Mouse (Mus musculus): ENCODE measurements around the gene Fbln5.
A peak's percentile ranks its signal among the peaks of the same experiment; 100 is the strongest.

The Fbln5 gene

GRCm38 (mm10) chr12:101807400-101807799 is 11.5 kb downstream of the Fbln5 start:
- peak; percentile 82 for DNase-seq

DNA sequence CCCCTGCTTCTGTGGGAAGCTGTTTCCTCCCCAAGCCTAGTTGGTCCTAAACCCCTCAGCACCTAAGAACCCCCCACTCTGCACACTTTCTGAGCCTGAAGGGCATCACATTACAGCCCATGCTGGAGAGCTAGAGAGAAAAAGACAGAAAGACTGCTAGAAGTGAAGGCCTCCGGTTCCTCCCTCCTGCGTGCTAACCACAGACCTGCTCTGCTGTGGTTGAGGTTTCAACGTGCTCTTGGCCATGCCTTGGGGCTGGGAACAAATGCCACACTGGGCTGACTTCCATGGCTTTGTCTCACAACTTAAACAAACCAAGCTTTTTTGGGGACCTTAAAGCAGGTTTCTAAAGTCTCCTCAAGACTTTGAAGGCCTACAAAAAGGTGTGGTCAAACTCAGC is 16.4 kb downstream of the Fbln5 start:
- DNase-seq = no peak

DNA sequence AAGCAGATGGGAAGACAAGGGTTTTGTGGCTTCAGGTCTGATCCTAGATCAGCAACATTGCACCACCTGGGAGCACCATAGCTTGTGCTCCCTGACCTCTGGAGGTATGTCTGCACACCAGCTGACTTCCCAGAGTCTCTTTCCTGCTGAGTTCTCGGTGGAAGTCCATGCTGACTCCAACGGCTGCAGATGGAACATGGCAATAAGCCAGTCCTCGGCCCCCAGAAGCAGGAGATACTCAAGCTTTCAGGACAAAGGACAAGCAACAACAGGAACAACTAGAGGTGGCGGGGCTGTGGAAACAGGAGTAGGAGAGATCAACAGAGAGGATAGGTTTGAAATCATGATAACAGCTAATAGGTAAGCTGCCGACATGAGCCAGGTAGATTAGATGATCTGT is 17.1 kb downstream of the Fbln5 start:
- DNase-seq = no peak

GRCm38 (mm10) chr12:101801051-101801450 is 17.8 kb downstream of the Fbln5 start:
- DNase-seq = no peak

DNA sequence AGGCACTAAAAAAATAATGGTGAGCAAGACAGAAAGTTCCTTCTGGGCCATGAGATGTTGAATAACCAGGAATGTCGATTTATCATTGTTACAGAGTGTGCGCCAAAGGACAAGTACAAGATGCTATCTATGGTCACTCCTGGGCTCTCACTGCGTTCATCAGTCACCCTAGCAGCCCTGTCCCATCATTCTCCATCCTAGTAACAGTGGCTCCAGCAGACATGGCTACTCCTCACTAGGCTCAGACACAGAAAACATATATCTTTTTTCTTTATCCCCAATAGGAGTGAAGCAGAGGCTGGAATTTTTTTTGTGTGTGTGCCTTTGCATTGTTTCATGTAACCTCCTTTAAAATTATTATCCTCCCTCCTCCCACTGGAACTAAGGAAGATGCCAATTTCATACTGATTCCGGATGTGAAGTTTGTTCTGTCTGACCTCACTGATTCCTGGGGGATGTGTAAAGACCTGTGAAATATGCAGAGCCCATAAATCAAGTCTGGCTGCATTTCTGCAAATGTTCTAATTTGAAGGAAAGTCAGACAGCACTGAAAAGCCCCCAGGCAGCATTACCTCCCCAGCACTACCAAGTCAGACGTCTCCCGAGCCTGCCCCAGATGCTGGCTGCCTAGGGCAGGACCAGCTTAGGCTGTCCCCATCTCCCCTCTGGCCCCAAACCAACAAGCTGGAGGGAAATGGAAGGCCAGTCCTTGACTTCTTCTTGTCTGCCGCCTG is 20.5 kb downstream of the Fbln5 start:
- no peak for DNase-seq

DNA sequence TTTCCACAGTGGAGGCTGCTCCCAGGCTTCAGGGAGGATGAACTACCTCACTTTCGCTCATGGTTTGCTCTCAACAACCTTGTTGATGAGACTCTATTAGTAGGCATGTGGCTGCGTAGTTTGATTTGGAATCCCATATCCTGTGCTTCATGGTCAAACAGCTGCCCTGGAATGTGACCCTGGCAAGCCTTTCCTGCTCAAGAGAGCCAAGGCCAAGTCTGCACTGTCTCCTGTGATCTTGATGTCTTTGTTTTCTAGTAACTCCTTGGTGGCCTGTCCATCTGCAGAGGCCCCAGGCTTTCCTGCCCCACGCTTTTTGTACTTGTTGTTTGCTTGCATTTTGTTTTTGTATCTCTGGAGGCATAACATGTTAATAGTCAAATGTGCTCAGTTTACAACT is 24.4 kb downstream of the Fbln5 start:
- peak; percentile 53 for DNase-seq

GRCm38 (mm10) chr12:101793221-101793621 is 25.6 kb downstream of the Fbln5 start:
- peak; percentile 70 for DNase-seq

DNA sequence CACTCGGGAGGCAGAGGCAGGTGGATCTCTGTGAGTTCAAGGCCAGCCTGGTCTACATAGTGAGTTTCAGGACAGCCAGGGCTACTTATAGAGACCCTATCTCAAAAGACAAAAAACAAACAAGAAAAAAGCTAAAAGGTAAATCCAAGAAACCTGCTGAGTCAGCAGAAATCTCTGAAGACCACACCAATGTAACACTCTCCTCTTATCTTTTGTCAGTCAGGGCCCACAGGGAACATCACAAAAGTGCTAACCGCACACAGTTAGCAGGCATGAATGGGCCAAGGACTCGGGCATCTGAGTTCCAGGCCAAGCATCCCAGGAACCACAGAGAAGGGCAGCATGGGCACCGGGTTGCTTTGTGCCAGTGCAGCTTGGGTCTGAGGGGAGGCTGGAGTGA is 26.2 kb downstream of the Fbln5 start:
- DNase-seq = no peak

DNA sequence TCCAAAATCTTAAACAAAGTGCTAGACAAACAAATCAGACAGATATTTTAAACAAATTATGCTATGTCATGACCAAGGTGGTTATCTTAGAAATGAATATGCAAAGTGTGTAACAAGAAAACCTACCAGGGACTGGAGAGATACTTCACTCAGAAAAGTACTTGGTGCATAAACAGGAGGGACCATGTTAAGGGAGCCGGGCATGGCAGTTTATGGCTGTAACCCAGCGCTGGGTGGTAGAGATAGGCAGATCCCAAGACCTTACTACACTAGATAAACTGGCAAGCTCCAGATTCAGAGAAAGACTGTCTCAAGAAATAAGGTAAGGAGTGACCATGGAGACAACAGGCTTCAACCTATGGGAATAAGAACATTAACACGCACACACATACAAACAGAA is 29.1 kb downstream of the Fbln5 start:
- no peak for DNase-seq

- no peak for DNase-seq
Observed at GRCm38 (mm10) chr12:101789250-101789649, 29.6 kb downstream of the Fbln5 start.

DNA sequence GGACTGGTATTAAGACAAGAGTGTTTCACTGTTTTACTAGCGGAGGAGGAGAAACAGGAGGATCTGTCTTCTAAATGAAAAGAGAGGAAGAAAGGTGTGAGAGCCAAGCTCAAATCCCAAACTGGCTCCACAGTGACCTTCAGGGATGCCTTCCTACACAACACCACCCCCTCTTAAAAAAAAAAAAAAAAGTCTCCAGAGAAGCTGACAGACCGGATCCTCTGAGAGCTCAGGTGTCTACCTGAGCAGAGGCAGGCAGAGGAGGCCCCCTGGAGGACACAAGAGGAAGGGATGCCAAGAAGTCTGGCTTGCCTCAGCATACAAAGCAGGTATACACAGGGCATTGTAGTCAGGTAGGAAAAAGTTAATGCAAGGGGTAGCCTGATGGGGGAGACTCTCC is 36.1 kb downstream of the Fbln5 start:
- DNase-seq = peak; percentile 34

DNA sequence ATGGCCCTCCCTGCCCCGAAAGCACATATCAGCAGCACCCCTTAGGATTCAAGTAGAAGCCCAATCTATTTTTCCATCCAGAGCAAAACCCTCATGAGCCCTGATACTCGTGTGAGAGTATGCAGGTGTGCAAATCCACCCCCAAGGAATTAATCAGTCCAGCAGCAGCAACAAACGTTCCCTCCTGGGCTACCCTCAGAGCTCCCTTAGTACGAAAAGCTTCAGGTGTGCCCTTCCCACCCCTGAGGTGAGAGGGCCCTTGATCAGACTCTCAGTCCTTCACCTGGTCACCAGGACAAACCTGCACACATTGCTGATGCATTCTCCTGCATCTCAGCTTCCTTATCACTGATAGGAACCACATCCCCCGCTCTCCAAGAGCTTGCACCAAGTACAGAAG is 37.9 kb downstream of the Fbln5 start:
- DNase-seq = no peak

- DNase-seq = peak; percentile 23
Observed at GRCm38 (mm10) chr12:101777613-101778325, 41.1 kb downstream of the Fbln5 start.

GRCm38 (mm10) chr12:101776383-101776782 is 42.5 kb downstream of the Fbln5 start:
- DNase-seq = peak; percentile 40

GRCm38 (mm10) chr12:101774116-101774515 is 44.7 kb downstream of the Fbln5 start:
- DNase-seq = no peak

DNA sequence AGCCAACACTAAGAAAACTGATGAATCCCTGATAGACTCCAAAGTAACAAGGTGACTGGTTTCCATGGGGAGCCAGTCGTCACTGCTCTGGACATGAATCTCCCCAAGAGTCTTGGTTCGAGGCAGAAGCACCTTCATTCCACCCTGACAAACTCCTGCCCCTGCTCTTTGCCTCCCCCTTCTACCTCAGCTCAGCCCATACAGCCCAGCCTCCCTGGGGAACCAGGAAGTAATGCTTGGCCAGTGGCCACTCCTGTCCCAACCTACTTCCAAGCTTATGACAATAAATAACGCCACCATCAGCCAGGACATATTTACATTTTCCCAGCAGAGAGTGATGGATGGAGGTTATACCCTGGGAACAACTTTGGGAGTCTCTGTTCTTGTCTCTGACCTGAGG is 45.9 kb downstream of the Fbln5 start:
- peak; percentile 23 for DNase-seq

- DNase-seq = no peak
Observed at GRCm38 (mm10) chr12:101770283-101771015, 48.4 kb downstream of the Fbln5 start.

- peak; percentile 82 for DNase-seq
Observed at GRCm38 (mm10) chr12:101767306-101768053, 51.4 kb downstream of the Fbln5 start.

- DNase-seq = peak; percentile 81
Observed at GRCm38 (mm10) chr12:101766228-101766852, 52.5 kb downstream of the Fbln5 start.

- DNase-seq = no peak
Observed at GRCm38 (mm10) chr12:101764870-101765269, 54.0 kb downstream of the Fbln5 start.

- no peak for DNase-seq
Observed at GRCm38 (mm10) chr12:101763065-101763464, 55.8 kb downstream of the Fbln5 start.

GRCm38 (mm10) chr12:101762054-101762453 is 56.8 kb downstream of the Fbln5 start:
- DNase-seq = peak; percentile 67
